Mouse (Mus musculus): ENCODE measurements around the gene Gpa33.
A peak's percentile ranks its signal among the peaks of the same experiment; 100 is the strongest.

Gpa33 gene

GRCm38 (mm10) chr1:166165159-166165558, 35.1 kb downstream of the Gpa33 start:
- DNase-seq (ENCODE audit: low read depth, low spot score), result no peak

DNA sequence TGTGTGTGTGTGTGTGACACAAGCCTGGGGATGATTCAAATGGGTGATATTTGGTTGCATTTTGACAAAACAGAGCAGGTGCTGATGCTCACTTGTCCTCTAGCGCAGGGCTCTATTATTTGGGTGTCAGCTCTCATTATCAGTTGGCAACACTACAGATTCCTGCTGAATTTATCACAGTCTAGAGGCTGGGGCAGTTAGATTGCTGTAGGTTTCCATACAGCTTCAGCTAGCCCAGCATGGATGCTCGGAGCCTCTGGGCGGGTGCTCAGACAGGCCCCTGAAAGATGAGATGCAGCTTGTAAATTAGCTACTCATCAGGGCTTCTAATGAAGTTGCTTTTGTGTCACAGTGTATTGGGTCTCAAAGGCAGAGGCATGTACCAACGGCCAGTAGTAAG, 37.4 kb downstream of the Gpa33 start:
- DNase-seq (ENCODE audit: low read depth, low spot score), result no peak

- DNase-seq (ENCODE audit: low read depth, low spot score), result no peak
These were observed 38.0 kb downstream of the Gpa33 start for GRCm38 (mm10) chr1:166168017-166168416.

GRCm38 (mm10) chr1:166169713-166170112, 39.7 kb downstream of the Gpa33 start:
- DNase-seq (ENCODE audit: low read depth, low spot score), result no peak

DNA sequence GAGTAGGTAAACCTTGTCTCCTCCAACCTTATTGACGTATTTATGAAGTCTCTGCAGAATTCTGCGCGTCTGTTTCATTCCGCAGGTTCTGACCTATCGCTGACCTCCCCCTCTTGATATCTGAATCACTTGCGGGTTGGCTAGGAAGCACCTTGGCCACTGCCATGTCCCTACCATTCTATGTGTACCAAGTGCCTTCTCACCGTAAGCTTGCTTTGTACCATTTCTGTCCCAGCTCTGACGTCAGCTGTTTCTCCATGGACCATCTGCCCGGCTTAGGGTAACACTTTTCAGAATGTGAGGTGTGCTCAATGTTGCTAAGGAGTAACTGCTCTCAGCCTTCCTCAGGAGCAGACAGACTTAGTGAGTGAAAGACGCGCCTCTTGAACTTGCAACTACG, 40.8 kb downstream of the Gpa33 start:
- DNase-seq (ENCODE audit: low read depth, low spot score), result peak; percentile 29

DNA sequence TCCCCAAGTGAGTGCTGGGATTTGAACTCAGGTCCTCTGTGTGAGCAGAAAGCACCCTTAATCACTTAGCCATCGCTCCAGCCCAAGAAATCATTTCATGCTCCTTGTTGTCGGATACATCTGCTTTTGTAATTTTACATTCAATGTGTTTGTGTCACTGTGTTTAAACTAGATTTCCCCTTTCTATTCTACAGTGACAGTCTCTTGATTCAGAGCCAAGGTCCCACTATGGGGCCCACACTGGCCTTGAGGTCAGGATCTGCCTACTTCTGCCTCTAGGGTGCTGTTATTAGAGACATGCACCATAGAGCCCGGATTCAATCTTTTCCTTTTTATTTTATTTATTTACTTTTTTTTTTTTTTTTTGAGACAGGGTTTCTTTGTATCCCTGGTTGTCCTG, 43.0 kb downstream of the Gpa33 start:
- DNase-seq (ENCODE audit: low read depth, low spot score), result no peak

DNA sequence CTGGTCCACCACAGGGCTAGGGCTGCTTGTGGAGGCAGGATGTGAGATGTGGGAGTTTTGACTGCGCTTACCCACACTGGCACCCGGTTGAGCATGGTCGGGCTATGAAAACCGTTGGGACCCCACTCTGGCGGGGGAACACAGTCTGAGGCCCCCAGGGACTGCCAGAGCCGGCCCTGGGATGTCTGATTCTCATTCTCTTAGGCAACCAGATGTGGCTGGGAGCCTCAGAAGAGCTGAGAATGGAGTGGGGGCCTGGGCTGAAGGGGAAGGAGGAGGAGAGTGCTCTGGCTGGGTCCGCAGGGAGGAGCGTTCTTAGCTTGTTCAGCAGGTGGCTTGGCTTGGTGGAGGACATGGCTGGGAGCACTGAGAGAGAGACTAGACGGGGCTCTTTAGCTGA, 43.6 kb downstream of the Gpa33 start:
- no peak for DNase-seq (ENCODE audit: low read depth, low spot score)

- DNase-seq (ENCODE audit: low read depth, low spot score), result no peak
These were observed 51.5 kb downstream of the Gpa33 start for GRCm38 (mm10) chr1:166181510-166181909.

- DNase-seq (ENCODE audit: low read depth, low spot score), result peak; percentile 54
These were observed 53.1 kb downstream of the Gpa33 start for GRCm38 (mm10) chr1:166182952-166183627.

DNA sequence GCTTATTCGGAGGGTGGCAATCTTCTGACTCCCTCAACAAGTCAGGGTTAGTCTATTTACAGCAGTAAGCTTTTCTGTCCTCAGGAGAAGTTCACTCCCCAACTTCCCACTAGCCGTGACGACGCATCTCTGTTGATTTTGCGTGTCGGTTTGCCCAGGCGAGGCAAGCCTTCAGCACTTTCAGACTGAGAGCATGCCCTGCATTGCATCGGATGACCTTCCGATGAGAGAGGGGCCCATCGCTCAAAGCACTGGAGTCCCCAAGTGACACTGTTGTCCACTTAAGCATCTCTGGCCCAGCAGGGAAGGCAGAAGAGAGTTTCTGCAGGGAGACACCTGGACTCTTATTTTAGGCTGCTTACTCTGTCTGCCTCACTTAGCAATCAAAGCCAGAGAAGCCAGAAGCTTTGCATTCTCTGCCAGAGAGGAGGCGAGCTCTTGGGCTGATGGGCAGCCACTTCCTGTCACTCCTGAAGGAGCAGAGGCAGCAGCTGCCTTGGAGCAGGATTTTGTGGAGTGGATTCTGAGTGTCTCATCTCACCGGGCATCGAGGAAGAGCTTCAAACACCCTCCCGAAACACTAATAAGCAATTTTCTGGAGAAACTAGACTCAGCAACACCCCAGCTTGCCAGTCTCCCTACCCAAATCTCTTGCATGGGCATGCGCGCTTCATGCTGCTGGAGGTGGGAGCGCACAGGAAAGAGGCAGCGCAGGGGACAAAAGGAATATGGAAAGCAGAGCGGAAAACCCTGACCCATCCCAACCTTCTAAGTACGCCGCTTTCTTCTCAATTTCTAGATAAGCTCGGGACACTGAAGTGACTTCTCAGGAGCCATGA, 54.6 kb downstream of the Gpa33 start:
- no peak for DNase-seq (ENCODE audit: low read depth, low spot score)

DNA sequence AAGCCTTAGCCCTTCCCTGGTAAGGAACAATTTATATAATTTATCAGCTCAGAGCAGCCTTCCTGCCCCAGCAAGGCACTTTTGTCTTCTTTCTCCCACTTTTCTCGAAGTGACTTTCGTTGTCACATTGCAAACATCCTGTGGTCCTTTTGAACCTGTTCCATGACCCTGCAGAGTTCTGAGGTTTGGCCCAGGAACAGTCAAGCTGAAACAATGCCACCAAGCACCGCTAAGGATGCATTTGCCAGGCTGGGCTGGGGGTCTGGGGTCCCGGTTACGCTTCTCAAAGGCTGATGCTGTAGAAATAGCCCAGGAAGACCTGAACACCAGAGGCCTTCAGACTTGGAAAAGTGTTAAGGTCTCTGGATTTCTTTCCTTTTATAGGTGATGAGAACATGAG, 55.3 kb downstream of the Gpa33 start:
- no peak for DNase-seq (ENCODE audit: low read depth, low spot score)

- DNase-seq (ENCODE audit: low read depth, low spot score), result no peak
These were observed 59.8 kb downstream of the Gpa33 start for GRCm38 (mm10) chr1:166189821-166190220.

DNA sequence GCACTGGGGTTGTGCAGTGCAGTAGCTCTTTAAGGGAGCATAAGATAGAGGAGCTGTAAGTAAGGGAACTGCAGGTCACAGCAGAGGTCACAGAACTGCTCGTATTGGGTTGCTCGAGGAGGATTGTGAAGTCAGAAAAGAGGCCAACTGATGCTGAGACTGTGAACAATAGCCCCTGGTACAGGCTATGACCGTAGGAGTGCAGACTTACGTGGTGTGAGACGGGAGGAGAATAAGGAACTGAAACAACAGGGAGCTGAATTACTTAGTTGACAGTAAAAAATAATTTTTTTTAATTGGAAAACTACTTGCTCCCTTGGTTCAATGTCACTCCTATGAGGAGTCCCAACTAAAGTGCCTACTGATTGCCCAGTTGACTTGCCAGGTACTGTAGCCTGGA, 74.1 kb downstream of the Gpa33 start:
- DNase-seq (ENCODE audit: low read depth, low spot score), result no peak

DNA sequence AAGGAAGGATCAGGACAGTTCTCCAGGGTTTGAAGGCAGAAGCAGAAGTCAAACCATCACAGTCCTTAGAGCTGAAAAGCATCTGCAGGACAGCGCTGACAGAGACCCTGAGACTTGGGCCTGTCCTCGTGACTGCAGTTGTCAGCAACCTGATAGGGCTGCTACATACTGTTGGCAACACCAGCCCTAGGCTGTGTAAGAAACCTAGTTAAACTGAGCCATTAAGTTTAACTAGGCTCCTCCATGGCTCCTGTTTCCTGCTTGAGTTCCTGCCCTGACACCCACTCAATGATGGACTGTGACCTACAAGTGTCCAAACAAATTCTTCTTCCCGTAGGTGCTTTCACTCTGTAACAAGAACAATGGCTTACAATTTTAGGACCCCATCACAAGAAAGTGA, 75.1 kb downstream of the Gpa33 start:
- DNase-seq (ENCODE audit: low read depth, low spot score), result no peak

GRCm38 (mm10) chr1:166209371-166209770, 79.3 kb downstream of the Gpa33 start:
- DNase-seq (ENCODE audit: low read depth, low spot score), result no peak

DNA sequence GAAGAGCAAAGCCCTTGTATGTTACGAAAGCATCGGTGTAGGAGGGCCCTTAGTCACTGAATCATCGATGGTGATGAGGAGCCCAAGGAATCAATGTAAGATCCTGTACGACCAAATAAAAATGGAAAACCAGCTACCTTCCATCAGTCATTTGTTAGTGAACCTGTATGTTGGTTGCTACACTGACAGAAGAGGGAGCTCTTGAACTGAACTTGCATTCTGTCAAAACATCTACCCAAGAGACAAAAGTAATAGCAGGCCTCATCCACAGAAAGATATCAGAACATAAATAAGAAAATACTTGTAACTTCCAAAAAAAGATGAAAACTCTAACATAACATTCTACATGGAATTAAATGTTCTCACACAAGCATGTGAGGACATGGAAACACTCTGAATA, 84.1 kb downstream of the Gpa33 start:
- peak; percentile 35 for DNase-seq (ENCODE audit: low read depth, low spot score)

All from telencephalon, adult 2 months (tissue).